Mouse (Mus musculus): Measurements from ENCODE around the gene Smim12.
A peak's percentile ranks its signal among the peaks of the same experiment; 100 is the strongest.

GRCm38 (mm10) chr4:127243552-127243951 lies at the start of gene Smim12:
- peak; percentile 98 for TF ChIP-seq CTCF (IDR thresholded peaks at IDR 0.05; ENCODE audit: low read depth)
- 0 out of 2 replicates have a peak, but pooled peaks have one; percentile 29 for TF ChIP-seq EP300 (IDR thresholded peaks at IDR 0.05; ENCODE audit: low read depth)
